Mouse (Mus musculus) kidney, adult 18-20 months (tissue): Measurements from ENCODE around the gene Dynlt1c.
"Not testable (repeated sequence)": the region's sequence is repeated elsewhere in the genome, so short reads cannot be mapped to it uniquely, and the experiment has no call there.

Experiments
- DNase-seq: peaks from one replicate; pipeline ENCODE4 v3.0.0; 2021

The Dynlt1c gene

DNA sequence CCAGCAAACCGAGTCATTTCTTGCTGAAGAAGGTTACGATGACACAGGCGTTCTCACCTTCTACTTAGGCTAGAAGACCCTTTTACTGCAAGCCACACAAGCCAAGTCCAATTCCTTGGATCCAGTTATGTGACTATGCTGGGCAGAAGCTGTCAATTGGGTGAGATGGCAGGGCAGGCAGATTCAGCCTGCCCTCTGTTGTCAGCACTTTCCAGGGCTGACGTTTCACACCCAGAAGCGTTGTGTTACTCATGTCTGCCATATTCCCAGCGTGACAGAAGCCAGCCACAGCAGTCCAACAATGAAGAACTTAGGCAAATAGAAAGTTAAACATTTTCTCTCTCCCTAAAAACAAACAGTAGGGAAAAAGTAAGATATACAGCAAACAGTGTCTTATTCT lies 18.6 kb downstream of the Dynlt1c start:
- DNase-seq = not testable (repeated sequence)

DNA sequence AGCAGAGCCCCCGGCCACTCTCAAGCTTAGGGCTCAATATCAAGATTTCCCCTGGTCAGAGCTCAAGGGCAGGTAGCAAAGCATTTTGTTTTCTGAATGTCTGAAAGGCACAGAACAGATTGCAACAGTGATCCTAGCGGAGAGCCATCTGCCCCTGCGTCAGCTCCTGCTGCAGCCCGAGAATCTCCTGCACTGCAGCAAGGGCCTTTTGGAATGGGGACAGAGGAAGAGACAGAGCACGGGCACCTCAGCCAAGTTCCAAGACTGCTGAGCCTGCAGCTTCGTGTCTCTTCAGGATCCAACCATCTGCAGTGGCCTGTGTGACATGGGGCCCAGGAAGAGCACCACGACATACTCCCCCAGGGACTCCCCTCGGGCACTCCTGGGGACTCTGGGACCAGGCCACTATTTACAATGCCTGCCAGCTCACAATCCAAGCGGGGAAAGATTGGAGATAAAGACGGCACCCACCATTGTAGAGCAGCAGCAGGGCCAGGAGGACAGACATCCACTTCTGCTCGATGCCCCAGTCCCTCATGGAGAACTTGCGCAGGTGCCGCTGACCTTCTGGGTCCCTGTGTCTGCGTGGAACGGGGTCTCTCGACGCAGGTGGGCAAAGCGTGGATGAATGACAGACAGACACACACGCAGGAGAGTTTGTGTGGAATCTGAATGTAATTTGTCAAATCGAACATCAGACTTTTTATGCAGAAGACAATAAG lies 19.4 kb downstream of the Dynlt1c start:
- DNase-seq = not testable (repeated sequence)

DNA sequence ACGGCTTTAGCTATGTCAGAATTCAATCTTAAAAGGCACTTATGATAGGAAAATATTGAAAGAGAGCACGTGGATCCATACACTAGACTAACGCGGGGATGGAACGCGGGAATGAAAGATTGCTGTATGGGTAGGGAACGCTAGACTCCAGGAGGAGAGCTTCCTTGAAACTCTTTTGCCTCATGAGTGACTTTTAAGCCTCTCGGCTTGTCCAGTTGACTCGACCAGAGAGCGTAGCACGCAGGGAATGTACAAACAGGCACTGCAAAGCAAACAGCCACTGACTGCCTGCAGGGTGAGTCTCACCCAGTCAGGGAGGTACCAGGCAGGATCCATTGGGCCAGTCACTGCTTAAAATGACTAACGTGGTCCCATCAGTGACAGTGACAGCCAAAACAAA lies 20.5 kb downstream of the Dynlt1c start:
- not testable (repeated sequence) for DNase-seq

DNA sequence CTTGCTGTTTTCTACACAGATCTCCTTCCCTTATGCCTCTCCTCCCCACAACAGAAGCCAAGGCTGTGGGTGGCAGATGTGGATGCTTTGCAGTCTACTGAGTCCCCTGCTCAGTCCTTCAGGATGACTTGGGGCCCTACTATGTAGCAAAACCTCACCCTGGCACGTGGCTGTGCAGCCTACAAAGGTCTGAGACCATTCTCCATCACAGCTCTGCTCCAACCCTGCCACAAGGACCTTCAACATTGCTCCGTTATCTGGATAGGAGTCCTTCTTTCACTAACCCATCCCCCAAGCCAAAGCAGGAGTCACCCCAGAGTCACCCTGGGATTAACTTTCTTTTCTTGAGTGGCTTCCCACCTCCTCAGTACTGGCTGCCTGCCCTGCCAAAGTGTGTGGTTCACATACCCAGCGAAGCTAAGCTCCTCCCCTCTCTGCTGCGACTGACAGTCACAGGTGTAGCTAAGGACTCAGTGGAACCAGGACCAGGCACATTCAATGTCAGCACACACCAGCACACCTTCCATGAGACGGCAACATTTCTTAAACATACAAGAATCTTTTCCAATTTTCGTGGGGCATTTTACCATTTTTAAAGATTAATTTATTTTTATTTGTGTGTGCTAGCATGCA lies 23.6 kb downstream of the Dynlt1c start:
- not testable (repeated sequence) for DNase-seq

DNA sequence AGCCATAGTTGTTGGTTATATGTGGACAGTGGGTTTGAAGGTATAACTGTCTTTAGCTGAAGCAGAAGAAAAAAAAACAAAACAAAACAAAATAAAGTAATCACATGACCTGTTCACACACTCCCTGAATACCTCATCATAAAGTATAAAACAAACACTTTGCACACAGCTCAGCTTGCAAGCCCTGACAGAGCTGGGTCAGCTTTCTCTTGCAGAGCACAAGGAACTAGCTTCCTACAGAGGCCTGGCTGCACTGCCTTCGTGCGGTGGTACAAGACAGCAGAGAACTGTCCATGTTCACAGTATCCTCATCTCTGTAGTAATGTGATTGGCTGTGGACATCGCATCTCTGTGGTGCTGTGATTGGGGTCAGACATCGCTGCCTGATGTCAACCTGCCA lies 28.9 kb downstream of the Dynlt1c start:
- DNase-seq = not testable (repeated sequence)

DNA sequence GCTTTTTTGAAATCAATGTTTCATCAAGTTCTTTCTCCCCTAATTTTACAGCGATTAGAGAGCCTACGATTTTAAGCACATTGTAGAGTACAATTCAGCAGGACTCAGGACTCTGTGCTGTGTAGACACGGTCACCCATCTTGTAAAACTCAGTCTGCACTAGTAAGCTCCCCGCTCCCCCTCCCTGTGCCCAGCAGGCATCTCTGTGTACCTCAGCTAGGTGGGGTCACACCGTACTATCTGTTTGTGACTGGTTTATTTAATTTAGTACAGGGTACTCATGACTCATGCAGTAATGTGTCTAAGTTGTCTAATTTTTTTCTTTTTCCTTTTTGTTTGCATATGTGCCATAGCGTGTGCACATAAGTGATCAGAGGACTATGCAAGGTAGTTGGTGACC lies 31.4 kb downstream of the Dynlt1c start:
- not testable (repeated sequence) for DNase-seq

DNA sequence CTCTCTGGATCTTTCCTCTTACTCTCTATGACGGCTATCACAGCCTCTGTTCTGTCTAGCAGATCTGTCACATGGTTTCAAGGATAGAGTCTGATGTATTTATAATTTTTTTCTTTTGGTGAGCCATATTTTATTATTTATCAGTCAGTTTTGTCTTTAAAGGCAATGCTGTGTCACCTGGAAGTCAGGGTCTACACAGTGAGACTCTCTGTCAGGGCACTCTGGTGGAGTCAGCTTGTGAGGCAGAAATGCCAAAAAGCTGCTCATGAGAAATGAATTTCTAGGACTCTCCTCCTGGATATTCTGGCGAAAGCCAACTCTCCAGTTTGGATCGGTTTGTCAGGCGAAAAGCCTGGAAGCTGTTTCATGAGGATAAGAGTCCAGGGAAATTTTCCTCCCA lies 34.3 kb downstream of the Dynlt1c start:
- DNase-seq = not testable (repeated sequence)

DNA sequence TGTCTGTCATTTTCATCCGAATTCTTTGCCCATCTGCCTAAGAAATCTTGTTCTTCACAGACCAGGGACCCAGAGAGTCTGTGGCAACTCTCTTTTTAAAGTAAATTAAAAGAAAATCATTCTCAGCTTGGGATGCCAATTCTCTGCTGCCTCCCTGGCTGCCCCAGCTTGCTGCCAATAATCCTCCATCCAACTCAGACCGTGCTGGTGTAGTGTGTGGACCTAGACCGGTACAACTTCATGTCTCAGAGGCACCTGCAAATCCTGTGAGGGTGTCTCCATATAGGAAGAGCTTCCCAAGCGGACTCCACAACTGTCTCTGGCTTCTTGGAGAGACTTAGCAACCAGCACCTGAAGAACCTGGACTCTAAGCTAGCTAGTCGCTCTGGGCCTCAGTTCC lies 35.4 kb downstream of the Dynlt1c start:
- no peak for DNase-seq

DNA sequence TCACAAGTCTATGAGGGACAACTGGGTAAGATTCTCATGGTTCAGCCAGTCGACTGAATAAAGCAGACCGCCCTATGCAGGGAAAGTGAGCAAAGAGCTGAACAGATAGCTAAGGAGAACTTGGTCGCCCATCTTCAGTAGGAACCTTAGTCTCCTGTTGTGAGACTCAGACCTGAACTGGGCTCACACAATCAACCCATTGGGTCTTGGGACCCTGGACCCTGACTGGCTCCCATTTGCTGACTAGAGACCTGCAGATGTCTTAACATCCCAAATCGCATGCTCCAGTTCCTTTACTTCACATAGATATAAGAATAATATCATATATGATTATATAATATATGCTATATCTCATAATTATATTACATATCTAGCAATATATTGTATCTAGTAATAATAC lies 36.0 kb downstream of the Dynlt1c start:
- not testable (repeated sequence) for DNase-seq

DNA sequence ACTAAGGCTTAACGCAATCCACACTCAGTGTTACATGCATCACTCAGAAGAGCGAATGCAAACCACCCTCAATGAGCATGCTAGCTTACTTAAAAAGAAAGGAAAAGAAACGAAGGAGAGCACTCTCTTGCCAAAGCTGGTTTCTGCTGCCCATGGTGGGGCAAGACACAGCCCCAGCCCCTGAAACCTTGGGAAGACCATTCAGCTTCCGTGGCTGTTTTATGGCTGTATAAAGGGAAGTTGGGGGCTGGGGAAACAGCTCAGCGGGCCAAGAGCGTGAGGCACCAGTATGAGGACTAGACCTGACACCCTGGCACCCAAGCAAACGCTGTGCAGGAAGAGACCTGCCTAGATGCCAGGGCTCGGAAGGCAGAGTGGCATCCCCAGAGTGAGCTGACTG lies 37.0 kb downstream of the Dynlt1c start:
- DNase-seq = not testable (repeated sequence)

DNA sequence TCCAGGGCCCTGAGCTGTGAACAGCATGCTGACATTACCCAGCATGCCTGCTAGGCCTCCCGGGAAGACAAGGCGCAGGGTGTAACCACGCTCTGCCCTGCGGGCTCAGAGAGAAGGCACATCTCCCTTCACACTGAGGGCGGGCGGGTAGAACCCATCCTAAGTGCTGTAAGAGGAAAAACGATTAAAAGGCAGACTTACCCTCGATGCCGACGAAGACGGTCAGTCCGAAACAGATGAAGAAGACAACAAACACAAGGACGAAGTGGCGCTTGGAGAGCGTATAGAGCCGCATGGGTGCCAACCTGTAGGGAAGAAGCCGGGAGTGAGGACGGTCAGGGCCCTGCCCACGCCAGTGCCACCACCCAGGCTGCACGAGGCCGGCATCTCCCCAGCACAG lies 38.0 kb downstream of the Dynlt1c start:
- not testable (repeated sequence) for DNase-seq

DNA sequence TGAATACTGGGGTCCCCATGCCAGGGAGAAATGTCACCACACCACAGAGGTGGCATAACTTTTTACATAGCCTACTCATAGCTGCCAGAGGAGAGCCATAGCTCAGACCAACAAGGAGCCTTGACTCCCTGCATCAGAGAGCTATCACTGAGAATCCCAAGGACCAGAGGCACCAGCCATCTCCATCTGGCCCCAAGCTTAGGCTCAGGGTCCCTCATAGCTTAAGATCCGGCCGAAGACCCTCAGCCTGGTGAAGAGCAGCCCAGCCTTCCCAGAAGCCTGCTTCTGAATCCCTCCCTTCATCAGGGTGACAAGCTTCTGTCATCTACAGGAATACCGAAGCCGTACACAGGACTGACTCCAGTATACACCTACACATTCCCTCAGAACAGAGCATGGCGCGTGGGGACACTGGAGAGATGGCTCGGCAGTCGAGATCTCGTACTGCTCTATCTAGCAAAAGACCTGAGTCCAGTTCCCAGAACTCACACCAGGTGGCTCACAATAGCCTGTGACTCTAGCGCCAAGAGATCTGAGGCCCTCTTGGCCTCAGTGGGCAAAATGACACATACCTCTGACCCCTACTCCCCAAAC lies 38.7 kb downstream of the Dynlt1c start:
- not testable (repeated sequence) for DNase-seq

DNA sequence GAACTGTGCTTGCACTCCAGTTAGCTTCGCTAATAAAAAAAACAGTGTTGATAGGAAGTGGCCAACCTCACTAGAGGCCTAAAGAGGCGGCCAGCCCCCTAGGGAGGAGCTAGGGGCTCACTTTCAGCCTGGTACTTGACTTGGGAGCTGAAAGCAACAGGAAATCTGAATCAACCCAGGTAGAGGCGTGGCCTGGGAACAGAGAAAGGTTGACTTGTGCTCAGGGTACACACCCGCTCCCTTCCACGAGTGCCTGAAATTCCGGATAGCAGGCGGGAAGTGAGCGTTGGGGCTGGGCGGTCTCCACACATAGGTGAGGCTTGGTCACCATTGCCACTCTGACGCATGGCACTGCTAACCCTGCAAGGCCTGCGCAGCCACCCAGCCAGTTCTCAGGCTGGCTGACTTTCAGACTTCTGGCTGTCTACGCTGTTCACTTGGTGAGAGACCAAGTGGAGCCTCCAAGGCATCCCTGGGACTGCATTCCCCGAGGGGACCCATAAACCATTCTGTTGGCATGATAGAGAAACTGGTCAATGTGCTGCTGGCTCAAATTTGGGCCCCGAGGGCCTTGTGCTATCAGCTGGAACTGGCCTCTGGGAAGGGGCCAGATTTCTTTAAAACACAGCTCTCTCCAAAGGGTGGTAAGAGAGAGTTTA lies 39.4 kb downstream of the Dynlt1c start:
- not testable (repeated sequence) for DNase-seq

DNA sequence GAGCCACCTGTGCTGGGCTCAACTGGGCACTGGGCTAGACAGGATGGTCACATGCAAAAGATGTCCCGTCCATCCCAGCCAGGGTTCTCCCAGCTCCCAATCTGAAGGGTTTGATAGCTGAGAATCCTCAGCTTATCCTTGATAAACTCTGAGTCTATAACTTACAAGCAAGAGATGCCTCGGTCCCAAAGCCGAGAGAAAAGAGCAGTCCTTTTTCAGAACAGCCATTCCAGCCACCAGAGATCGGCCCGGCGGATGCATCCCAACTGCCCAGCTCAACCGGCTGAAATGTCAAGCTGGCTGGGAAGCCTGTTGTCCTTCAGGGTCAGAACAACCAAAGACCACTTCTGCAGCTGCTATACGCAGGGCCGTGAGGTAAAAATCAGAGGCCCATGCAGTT lies 42.7 kb downstream of the Dynlt1c start:
- DNase-seq = not testable (repeated sequence)

DNA sequence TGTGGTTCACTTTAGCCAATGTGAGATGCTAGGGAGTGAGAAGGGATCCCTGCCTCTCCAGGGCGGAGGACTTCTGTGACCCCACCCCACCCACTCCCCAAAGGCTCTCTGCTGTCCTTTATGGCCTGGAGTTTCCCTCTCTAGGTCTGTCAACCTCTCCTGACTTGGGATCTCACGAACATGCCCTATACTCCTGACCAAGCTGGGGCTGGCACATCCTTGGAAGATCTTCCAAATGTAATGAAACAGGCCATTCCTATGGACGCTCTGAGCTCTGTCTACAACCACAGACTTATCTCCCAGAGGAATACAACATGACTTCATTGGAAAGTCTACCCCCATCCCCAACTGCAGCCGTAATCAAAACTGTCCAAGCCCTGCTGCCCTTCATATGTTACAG lies 43.2 kb downstream of the Dynlt1c start:
- DNase-seq = not testable (repeated sequence)

DNA sequence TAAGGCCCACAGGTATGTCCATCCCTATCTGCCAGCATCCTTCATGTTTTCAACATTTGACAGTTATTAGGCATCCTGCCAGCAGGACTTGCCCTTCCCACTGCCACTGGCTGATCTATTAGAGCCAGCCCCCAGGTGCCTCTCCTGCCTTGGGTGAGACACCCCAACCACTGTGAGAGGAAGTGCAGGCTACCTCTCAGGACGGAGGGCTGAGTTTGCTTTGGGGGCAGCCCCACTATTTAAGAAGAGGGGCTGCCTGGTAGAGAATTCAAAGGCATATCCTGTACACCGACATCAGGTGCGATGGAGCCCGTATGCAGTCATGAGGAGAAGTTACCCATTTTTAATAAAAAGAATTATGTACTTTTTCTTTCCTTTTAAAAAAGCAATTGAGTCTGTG lies 44.2 kb downstream of the Dynlt1c start:
- not testable (repeated sequence) for DNase-seq

DNA sequence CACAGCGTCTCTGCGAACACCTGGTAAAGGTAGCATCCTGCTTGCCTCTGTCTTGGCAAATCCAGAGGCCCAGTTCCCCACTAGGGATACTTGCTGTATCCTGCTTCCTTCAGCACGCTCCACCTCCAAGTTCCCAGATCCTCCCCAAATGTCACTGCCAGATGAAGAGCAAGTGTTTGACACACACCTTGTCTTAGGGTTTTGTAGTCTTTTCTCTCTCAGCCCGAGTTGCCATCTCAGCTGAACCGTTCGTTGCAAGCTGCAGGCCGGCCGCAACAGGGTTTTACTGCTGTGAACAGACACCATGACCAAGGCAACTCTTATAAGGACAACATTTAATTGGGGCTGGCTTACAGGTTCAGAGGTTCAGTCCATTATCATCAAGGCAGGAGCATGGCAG lies 45.4 kb downstream of the Dynlt1c start:
- DNase-seq = not testable (repeated sequence)

DNA sequence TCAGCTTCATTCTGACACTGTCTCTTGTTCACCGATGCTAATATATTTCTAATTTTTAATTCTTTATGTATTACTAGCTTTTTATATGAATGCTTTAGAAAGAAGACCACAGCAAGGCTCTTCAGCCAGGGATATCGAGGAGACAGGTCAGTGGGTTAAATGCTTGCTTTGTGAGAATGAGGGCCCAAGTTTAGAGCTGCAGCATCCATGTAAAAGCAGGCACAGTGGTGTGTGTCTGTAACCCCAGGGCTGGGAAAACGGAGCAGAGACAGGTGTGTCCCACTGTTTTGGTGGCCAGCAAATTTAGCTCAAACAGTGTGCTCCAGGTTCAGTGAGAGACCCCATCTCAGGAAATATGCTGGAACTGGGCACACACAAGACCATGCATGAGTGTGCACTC lies 46.0 kb downstream of the Dynlt1c start:
- not testable (repeated sequence) for DNase-seq

DNA sequence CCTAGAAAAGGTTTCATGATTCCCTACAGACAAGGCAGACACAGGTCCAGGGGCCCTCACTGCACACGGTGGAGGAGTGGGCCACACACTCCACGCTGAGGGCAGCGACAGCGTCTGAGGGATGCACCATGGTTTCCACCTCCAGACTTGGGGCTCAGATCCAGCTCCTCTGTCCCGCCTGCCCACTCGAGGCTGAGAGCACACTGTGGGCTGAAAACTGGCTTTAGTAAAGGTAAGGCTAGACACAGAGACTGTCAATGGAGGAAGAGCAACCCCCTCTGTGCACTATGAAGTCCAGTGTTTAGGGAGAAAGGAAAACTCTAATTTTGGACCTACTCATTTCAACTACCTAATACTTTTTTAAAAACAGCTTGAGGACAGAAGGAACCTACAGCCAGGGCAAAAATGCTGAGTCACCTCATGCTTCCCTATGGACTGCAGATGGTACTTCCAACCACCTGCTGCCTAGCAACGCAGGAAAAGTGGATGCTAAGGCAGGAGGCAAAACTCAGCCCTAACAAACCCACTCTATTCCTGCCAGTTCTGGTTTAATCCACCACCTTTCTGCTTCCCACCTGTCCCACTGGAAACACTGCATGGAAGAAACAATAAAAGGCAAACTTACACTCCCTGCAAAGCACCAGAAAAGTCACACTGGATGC lies 49.6 kb downstream of the Dynlt1c start:
- DNase-seq = not testable (repeated sequence)

DNA sequence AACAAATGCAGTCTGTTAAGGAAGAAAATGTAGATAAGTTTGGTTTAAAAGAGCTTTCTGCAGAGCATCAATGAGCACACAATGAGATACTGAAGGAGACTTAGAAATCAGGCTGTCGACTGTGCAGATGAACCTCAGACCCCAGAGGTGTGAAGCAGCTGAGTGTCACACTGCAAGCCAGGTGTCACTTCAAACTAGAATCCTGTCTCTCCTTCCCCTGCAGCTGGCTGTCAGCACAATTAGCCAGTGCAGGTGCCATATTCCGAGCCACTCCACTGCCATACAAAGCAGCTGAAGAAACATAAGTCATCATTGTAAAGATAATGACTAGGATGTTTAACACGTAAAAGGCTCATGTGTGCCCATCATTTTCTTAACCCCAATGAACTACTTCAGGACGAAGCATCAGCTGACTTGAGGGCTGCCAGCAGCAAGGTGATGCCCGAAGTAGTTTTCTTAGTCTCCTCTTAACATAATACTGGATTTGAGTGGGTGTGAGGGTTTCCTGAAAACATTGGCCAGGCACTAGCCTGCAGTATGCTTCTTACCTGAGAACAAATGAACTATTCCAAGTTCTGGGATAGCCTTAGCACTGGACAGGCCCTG lies 52.0 kb downstream of the Dynlt1c start:
- DNase-seq = not testable (repeated sequence)

DNA sequence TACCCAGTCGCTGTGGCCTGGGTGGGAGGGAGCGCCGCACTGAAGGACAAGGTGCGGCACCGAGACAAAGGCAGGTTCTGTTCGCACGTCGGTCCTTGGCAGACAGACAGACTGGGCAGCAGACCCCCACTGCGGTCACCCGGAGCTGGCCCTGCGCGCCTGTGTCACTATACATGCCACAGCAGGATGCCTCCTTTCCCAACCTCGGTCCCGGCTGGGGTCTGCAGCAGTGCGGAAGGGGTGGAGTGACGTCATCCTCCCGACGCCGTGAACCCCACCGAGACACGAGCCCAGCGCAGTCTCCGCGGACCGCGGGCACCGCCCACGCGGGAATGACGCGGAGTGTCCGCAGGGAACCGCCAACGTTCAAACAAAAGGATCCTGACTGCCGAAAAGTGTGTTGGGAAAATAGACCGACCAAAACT lies 53.6 kb downstream of the Dynlt1c start:
- peak; percentile 43 for DNase-seq

DNA sequence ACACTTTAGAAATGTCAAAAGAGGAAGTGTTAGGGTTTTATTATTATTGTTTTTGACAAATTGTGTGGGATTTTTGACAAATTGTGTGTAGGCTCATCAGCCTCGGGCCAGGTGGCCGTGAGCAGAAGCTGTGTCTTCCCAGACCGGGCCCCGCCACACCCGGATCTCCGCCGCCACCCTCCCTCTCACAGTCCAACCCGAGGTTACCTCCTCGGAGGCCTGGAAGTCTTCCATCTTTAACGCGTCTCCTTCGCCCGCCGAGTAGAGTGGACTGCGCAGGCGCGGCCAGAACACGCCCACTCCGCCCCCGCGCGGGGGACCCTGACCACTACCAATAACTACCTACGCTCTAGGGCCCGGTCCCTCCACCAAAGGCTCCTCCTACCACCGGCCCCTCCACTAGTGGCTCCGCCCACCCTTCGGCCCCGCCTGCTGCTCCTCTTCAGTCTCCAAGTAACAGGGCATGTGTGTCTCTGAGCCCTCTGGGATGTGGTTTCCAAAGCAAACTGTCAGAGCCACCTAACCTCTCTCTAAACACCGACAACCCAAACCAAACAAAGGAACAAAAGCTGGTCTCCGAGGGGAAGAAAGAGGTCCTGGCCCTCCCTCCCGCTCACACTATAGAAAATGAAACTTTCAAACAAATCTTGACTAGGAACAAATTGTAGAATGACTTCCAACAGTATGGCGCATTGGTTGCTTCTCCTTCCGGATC lies 54.3 kb downstream of the Dynlt1c start, which contains the start of gene Dynlt1f:
Gene Dynlt1f, minus strand, starts transcription at position 334 of the 715 bp plus-strand sequence.
- peak; percentile 78 for DNase-seq
